19 mouse cellular contexts compared by ENCODE assay signal in the genomic region with DNA sequence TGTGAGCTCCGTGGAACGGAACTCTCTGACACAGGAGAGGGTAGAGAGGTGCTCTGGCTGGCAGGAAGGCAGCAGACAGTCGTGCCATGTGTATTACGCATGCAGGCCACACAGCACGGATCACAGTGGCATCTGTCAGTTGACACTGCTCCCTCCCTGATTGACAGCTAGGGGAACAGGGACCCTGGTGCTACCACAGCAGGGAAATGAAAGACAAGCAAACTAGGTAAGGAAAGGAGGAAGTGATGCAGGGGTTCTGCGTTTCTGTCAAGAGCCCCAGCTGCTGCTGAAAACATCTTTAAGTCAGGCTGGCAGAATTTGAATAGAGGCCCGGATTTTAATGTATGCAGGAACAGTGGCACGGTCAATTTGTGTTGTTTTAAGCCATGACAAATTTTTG. TPM values are rescaled to one million over a fixed set of nuclear protein-coding genes. Genes with fewer than 3 reads are reported as not detected.
DNase-seq lines count a peak whose midpoint lies in the region; ATAC-seq lines count a peak whose summit lies in the region.
"Had no signal": no experiment of that assay in that cellular context is flagged by ENCODE, and none has a peak within 500 bp of the region (broad histone marks: within the 10 kb centered on the region; RNA-seq: fewer than 3 reads in every experiment).

No protein-coding gene starts in this region.

- no peak overlapping the region for H3K4me3 ChIP-seq in heart, embryonic 16.5 days (ENCODE audit: low read length)
- H3K4me3 ChIP-seq in heart, embryonic 12.5 days = no peak overlapping the region
- H3K4me3 ChIP-seq: neural tube, embryonic 13.5 days had no signal

- WGBS in heart, embryonic 16.5 days = 64% methylated on average over 8 of the region's 8 CpGs
- WGBS in heart, embryonic 12.5 days = 68% methylated on average over 8 of the region's 8 CpGs

- peak overlapping the region; percentile 60 for H3K27ac ChIP-seq in heart, embryonic 16.5 days (ENCODE audit: low read length)
- H3K27ac ChIP-seq in heart, embryonic 12.5 days (ENCODE audit: poor library complexity, severe bottlenecking) = no peak overlapping the region
- H3K27ac ChIP-seq: hindbrain, postnatal 0 days; neural tube, embryonic 13.5 days had no signal

- intact Hi-C loops in left cerebral cortex, postnatal 25 days (cut with DNase I) = no loop called here

- H3K36me3 ChIP-seq in heart, embryonic 16.5 days (ENCODE audit: control insufficient read depth, insufficient read depth) = peaks cover 5% of the 10 kb centered on the region; the same call in 1 of the 2 replicates
- H3K36me3 ChIP-seq in heart, embryonic 12.5 days = peaks cover 10% of the 10 kb centered on the region; the same call in 1 of the 2 replicates
- H3K36me3 ChIP-seq: neural tube, embryonic 13.5 days had no signal

- no peaks in the 10 kb centered on the region for H3K27me3 ChIP-seq in heart, embryonic 16.5 days (ENCODE audit: control insufficient read depth, insufficient read depth, low read length)
- no peaks in the 10 kb centered on the region for H3K27me3 ChIP-seq in heart, embryonic 12.5 days (replicated peaks)
- H3K27me3 ChIP-seq: neural tube, embryonic 13.5 days; Patski had no signal

- H3K4me1 ChIP-seq in heart, embryonic 16.5 days (ENCODE audit: control insufficient read depth, insufficient read depth, low read length) = peaks cover 27% of the 10 kb centered on the region
- H3K4me1 ChIP-seq in heart, embryonic 12.5 days (replicated peaks) = peaks cover 25% of the 10 kb centered on the region
- H3K4me1 ChIP-seq: neural tube, embryonic 13.5 days had no signal

- peak overlapping the region; percentile 30; the same call in 1 of the 2 replicates for H3K9ac ChIP-seq in heart, embryonic 16.5 days (ENCODE audit: low read length)
- H3K9ac ChIP-seq in heart, embryonic 12.5 days = no peak overlapping the region
- H3K9ac ChIP-seq: neural tube, embryonic 13.5 days had no signal

- no peaks in the 10 kb centered on the region for H3K9me3 ChIP-seq in heart, embryonic 16.5 days (replicated peaks; ENCODE audit: control insufficient read depth, low read length)
- H3K9me3 ChIP-seq in heart, embryonic 12.5 days (replicated peaks) = no peaks in the 10 kb centered on the region
- H3K9me3 ChIP-seq: neural tube, embryonic 13.5 days had no signal

- peak; percentile 33 for DNase-seq in thymus, postnatal 0 days (ENCODE audit: low spot score)
- DNase-seq in thymus, postnatal 36 days = no peak
- DNase-seq in left cerebral cortex, postnatal 25 days (ENCODE audit: low spot score in 2 of 2) = no peak
- no peak for DNase-seq in layer of hippocampus, postnatal 14 days (ENCODE audit: low spot score in 2 of 2)
- DNase-seq: adrenal gland, postnatal 36 days; cerebellum, adult 9-10 months; kidney, adult 18-20 months; kidney, postnatal 25 days; layer of hippocampus, adult 9-11 months; lung, postnatal 10 days; retina, postnatal 1 day had no signal

- no peak for ATAC-seq in heart, embryonic 16.5 days (replicated peaks; ENCODE audit: extremely low read depth, insufficient read depth, low FRiP score)
- no peak for ATAC-seq in heart, embryonic 12.5 days (ENCODE audit: insufficient number of reproducible peaks, low FRiP score)
- ATAC-seq in megakaryocyte, adult 5-6 weeks (ENCODE audit: poor library complexity, severe bottlenecking) = peak; percentile 81
- ATAC-seq: forebrain, embryonic 14.5 days; hindbrain, postnatal 0 days; Patski had no signal

- H3K4me2 ChIP-seq in heart, embryonic 16.5 days (ENCODE audit: low read depth, low read length) = no peak overlapping the region
- H3K4me2 ChIP-seq in heart, embryonic 12.5 days = no peak overlapping the region
- H3K4me2 ChIP-seq: heart, embryonic 11.5 days; neural tube, embryonic 13.5 days had no signal

RNA-seq across cellular contexts. Expression of gene Dapp1, which starts 17.8 kb away (rescaled TPM):
- polyA plus RNA-seq in heart, embryonic 16.5 days (2015; fragmentation: Nextera tagmentation; extraction: Ambion mirVana) = 17.3 and 22.8 TPM in 2 replicates
- 14.8 and 15.1 TPM in 2 replicates for polyA plus RNA-seq in heart, embryonic 12.5 days (2016; fragmentation: Nextera tagmentation; extraction: Ambion mirVana)
- polyA plus RNA-seq in thymus, postnatal 0 days (2015; fragmentation: Nextera tagmentation; extraction: Ambion mirVana) = 22.6 and 26.0 TPM in 2 replicates
- 74.2 and 74.8 TPM in 2 replicates for total RNA-seq in megakaryocyte, adult 5-6 weeks (2015)
- 95.7 and 112 TPM in 2 replicates for total RNA-seq in megakaryocyte, adult 5-6 weeks (2017)
- total RNA-seq in left cerebral cortex, postnatal 25 days (2021) = 1 to 10 TPM; 2.5 to 2.9 TPM
- 1 to 10 TPM; 3.6 to 5.3 TPM for total RNA-seq in layer of hippocampus, postnatal 14 days (2021)

RNA-seq across cellular contexts. Expression of gene Lamtor3, which starts 45.2 kb away (rescaled TPM):
- 115 and 120 TPM in 2 replicates for polyA plus RNA-seq in heart, embryonic 16.5 days (2015; fragmentation: Nextera tagmentation; extraction: Ambion mirVana)
- 86.3 and 92.0 TPM in 2 replicates for polyA plus RNA-seq in heart, embryonic 12.5 days (2016; fragmentation: Nextera tagmentation; extraction: Ambion mirVana)
- polyA plus RNA-seq in thymus, postnatal 0 days (2015; fragmentation: Nextera tagmentation; extraction: Ambion mirVana) = 119 and 129 TPM in 2 replicates
- 107 and 129 TPM in 2 replicates for total RNA-seq in megakaryocyte, adult 5-6 weeks (2015)
- total RNA-seq in megakaryocyte, adult 5-6 weeks (2017) = 102 and 112 TPM in 2 replicates
- 10 to 100 TPM; 75.1 to 76.3 TPM for total RNA-seq in left cerebral cortex, postnatal 25 days (2021)
- total RNA-seq in layer of hippocampus, postnatal 14 days (2021) = 10 to 100 TPM; 62.9 to 65.8 TPM

Comparison
In these comparisons a context has a peak if more than half of its experiments do, and no peak if none do; other contexts are left out.
1. RNA of gene Dapp1, which starts 17.8 kb away (total RNA-seq): 74.2 to 112 TPM in megakaryocyte, adult 5-6 weeks; 3.6 to 5.3 TPM in layer of hippocampus, postnatal 14 days and 2.5 to 2.9 TPM in left cerebral cortex, postnatal 25 days; every median in the first group is over 10 times any median in the second.